Mouse (Mus musculus): ENCODE data around the gene Zfp706. TPM values are rescaled to one million over a fixed set of nuclear protein-coding genes. Genes with fewer than 3 reads are reported as not detected.

Zfp706 gene
- total and polyA plus RNA-seq, 3 experiments = 52.0 to 384 (median 285) TPM

- H3K27me3 ChIP-seq (replicated peaks) = no peaks in the 10 kb centered on the region
- H3K79me2 ChIP-seq (replicated peaks; ENCODE audit: control insufficient read depth, extremely low read depth, insufficient read depth, poor library complexity, severe bottlenecking) = no peaks in the 10 kb centered on the region; the same call in 1 of the 2 replicates
- H3K9ac ChIP-seq (ENCODE audit: insufficient read depth, low read depth) = no peak overlapping the region
- H3K36me3 ChIP-seq (replicated peaks in 1 of 2; ENCODE audit: control insufficient read depth in 1 of 2, insufficient read depth in 1 of 2, low read length in 1 of 2) = peaks cover 43 to 74% of the 10 kb centered on the region in 2 experiments
- H3K4me1 ChIP-seq (ENCODE audit: control insufficient read depth in 1 of 2, insufficient read depth in 2 of 2) = peaks cover 0 to 4% of the 10 kb centered on the region in 2 experiments; a peak in 2 of 4 replicates
- TF ChIP-seq POLR2AphosphoS2 (IDR thresholded peaks at IDR 0.05; ENCODE audit: low read depth, low read length) (peak; percentile 90; the same call in 1 of the 2 replicates), ELF1 (IDR thresholded peaks at IDR 0.05; ENCODE audit: low read depth, low read length) (no peak)
- peaks cover 18% of the 10 kb centered on the region for H3K9me3 ChIP-seq (replicated peaks; ENCODE audit: low read length)
- dilution Hi-C loops (cut with MboI; ENCODE audit: extremely low pct_ligation_motif_present, extremely low pct_unique_long_range_greater_than_20kb, low sequenced_read_pairs) (no loop called here), in situ Hi-C loops (cut with MboI; ENCODE audit: low pct_ligation_motif_present, low pct_unique_long_range_greater_than_20kb, low sequenced_read_pairs) (no loop called here)
- H3K27ac ChIP-seq (ENCODE audit: insufficient read depth, low read depth) = peak overlapping the region; percentile 28; the same call in 1 of the 2 replicates
- no peak for DNase-seq (ENCODE audit: extremely low read depth)
- no peak overlapping the region for H3K4me3 ChIP-seq (replicated peaks in 1 of 3; ENCODE audit: low read depth in 2 of 3, low read length in 2 of 3, poor library complexity in 1 of 3)
- H3K4me2 ChIP-seq (ENCODE audit: insufficient read depth, low read depth, poor library complexity, severe bottlenecking) = no peak overlapping the region
Observed at GRCm38 (mm10) chr15:36994665-36995064, 12.9 kb downstream of the Zfp706 start.

- Histone ChIP-seq H3K79me2 (replicated peaks; ENCODE audit: control insufficient read depth, extremely low read depth, insufficient read depth, poor library complexity, severe bottlenecking) (no peaks in the 10 kb centered on the region; the same call in 1 of the 2 replicates), H3K36me3 (replicated peaks in 1 of 2; ENCODE audit: control insufficient read depth in 1 of 2, insufficient read depth in 1 of 2, low read length in 1 of 2) (peaks cover 34 to 66% of the 10 kb centered on the region in 2 experiments), H3K27ac (ENCODE audit: insufficient read depth, low read depth) (no peak overlapping the region), H3K9me3 (replicated peaks; ENCODE audit: low read length) (peaks cover 14% of the 10 kb centered on the region), H3K27me3 (replicated peaks) (no peaks in the 10 kb centered on the region), H3K9ac (ENCODE audit: insufficient read depth, low read depth) (no peak overlapping the region), H3K4me2 (ENCODE audit: insufficient read depth, low read depth, poor library complexity, severe bottlenecking) (no peak overlapping the region), H3K4me3 (replicated peaks in 1 of 3; ENCODE audit: low read depth in 2 of 3, low read length in 2 of 3, poor library complexity in 1 of 3) (no peak overlapping the region), H3K4me1 (ENCODE audit: control insufficient read depth in 1 of 2, insufficient read depth in 2 of 2) (peaks cover under 1 to 14% of the 10 kb centered on the region in 2 experiments; a peak in 3 of 4 replicates)
- dilution Hi-C loops (cut with MboI; ENCODE audit: extremely low pct_ligation_motif_present, extremely low pct_unique_long_range_greater_than_20kb, low sequenced_read_pairs) (no loop called here), in situ Hi-C loops (cut with MboI; ENCODE audit: low pct_ligation_motif_present, low pct_unique_long_range_greater_than_20kb, low sequenced_read_pairs) (no loop called here)
- TF ChIP-seq ZMIZ1 (IDR thresholded peaks at IDR 0.05; ENCODE audit: low read depth, low read length) (no peak), MXI1 (IDR thresholded peaks at IDR 0.05; ENCODE audit: low read depth, low read length) (no peak), HCFC1 (IDR thresholded peaks at IDR 0.05; ENCODE audit: low read depth, low read length) (no peak), USF2 (conservative IDR thresholded peaks at IDR 0.05; ENCODE audit: low read depth, low read length) (no peak), JUN (IDR thresholded peaks at IDR 0.05; ENCODE audit: insufficient read depth, low read depth, low read length) (no peak), MEF2A (IDR thresholded peaks at IDR 0.05; ENCODE audit: borderline replicate concordance, low read depth, low read length) (no peak), ETS1 (conservative IDR thresholded peaks at IDR 0.05; ENCODE audit: low read depth, low read length) (no peak), ZKSCAN1 (IDR thresholded peaks at IDR 0.05; ENCODE audit: borderline replicate concordance, low read depth, low read length) (no peak), GABPA (IDR thresholded peaks at IDR 0.05; ENCODE audit: insufficient replicate concordance, low read depth, low read length) (no peak), RAD21 (IDR thresholded peaks at IDR 0.05; ENCODE audit: low read depth, low read length) (no peak), ZNF384 (IDR thresholded peaks at IDR 0.05; ENCODE audit: low read depth, low read length) (no peak), POLR2AphosphoS2 (IDR thresholded peaks at IDR 0.05; ENCODE audit: low read depth, low read length) (no peak), MAX (IDR thresholded peaks at IDR 0.05; ENCODE audit: low read length) (no peak), SIN3A (IDR thresholded peaks at IDR 0.05; ENCODE audit: low read length) (no peak), MYC (IDR thresholded peaks at IDR 0.05; ENCODE audit: low read depth, low read length) (no peak), IRF4 (IDR thresholded peaks at IDR 0.05; ENCODE audit: low read depth, low read length) (no peak), BHLHE40 (IDR thresholded peaks at IDR 0.05; ENCODE audit: low read depth, low read length) (no peak), MAZ (IDR thresholded peaks at IDR 0.05; ENCODE audit: low read depth, low read length) (no peak), SMC3 (IDR thresholded peaks at IDR 0.05; ENCODE audit: low read depth, low read length) (no peak), MAFK (IDR thresholded peaks at IDR 0.05; ENCODE audit: insufficient replicate concordance, low read length) (no peak)
- no peak for DNase-seq (ENCODE audit: extremely low read depth)
Observed at GRCm38 (mm10) chr15:36993435-36994178, 14.0 kb downstream of the Zfp706 start.
